Mouse (Mus musculus) kidney, adult 2 months (tissue): ENCODE results near the gene Zfhx2. TPM values are rescaled to one million over a fixed set of nuclear protein-coding genes. Genes with fewer than 3 reads are reported as not detected.

Experiments
- DNase-seq: peaks from one replicate; pipeline ENCODE4 v3.0.0; 2021
- H3K27ac ChIP-seq: fragments of 200-500 bp; 2 replicates; pipeline ENCODE4 v1.5.1; 2012; ENCODE audit warnings: low read depth, low read length, control low read depth, inconsistent platforms; ENCODE audit not compliant: insufficient read depth
- H3K27me3 ChIP-seq: fragments of 200-500 bp; replicated peaks from 2 replicates; pipeline ENCODE4 v1.6.1; 2012; ENCODE audit warnings: mild to moderate bottlenecking, moderate library complexity, low read length, inconsistent platforms; ENCODE audit not compliant: control insufficient read depth, insufficient read depth
- H3K36me3 ChIP-seq: fragments of 200-500 bp; 2 replicates; pipeline ENCODE4 v1.6.1; 2012; ENCODE audit warnings: mild to moderate bottlenecking, moderate library complexity, low read length, inconsistent platforms; ENCODE audit not compliant: control insufficient read depth, insufficient read depth
- H3K4me1 ChIP-seq: fragments of 200-500 bp; 2 replicates; pipeline ENCODE4 v1.6.1; 2011; ENCODE audit warnings: low read length; ENCODE audit not compliant: control insufficient read depth, insufficient read depth
- H3K4me3 ChIP-seq: fragments of 200-500 bp; 2 replicates; pipeline ENCODE4 v1.5.1; 2011; ENCODE audit warnings: mild to moderate bottlenecking, low read depth, low read length, control low read depth; ENCODE audit not compliant: insufficient read depth
- CTCF ChIP-seq: fragments of 200-500 bp; conservative IDR thresholded peaks from 2 replicates; pipeline ENCODE4 v1.5.1; 2011; ENCODE audit warnings: low read depth, mild to moderate bottlenecking, control low read depth, low read length, moderate library complexity, mixed read lengths; ENCODE audit not compliant: insufficient read depth, insufficient read length
- POLR2A ChIP-seq: fragments of 200-500 bp; IDR thresholded peaks from one replicate; pipeline ENCODE4 v1.6.1; 2011; ENCODE audit warnings: low read depth, low read length, control low read depth
- WGBS: fragments of 180-500 bp; shearing (Covaris S2); methylation state at CpG from one replicate; pipeline ENCODE4 v1.1.7; 2018; 5-methylcytosine and 5-hydroxymethylcytosine counted together
- polyA plus RNA-seq: library from polyadenylated mRNA; depleted of rRNA; stranded (reverse); fragments of >200 nt; gene quantifications from 2 replicates; pipeline ENCODE4 v1.2.3, GENCODE M21; 2012

The Zfhx2 gene
- polyA plus RNA-seq, 1 experiment = 2.1 TPM

- no peaks in the 10 kb centered on the region for H3K27me3 ChIP-seq
- H3K4me3 ChIP-seq = no peak overlapping the region
- H3K36me3 ChIP-seq = no peaks in the 10 kb centered on the region
- no peak for TF ChIP-seq CTCF
- no peak for TF ChIP-seq POLR2A
- DNase-seq = no peak
- WGBS = 68% methylated on average over 9 of the region's 9 CpGs
- H3K4me1 ChIP-seq = peaks cover 7% of the 10 kb centered on the region; the same call in 1 of the 2 replicates
- no peak overlapping the region for H3K27ac ChIP-seq
These were observed 4.5 kb upstream of the Zfhx2 start for GRCm38 (mm10) chr14:55096573-55097087.

DNA sequence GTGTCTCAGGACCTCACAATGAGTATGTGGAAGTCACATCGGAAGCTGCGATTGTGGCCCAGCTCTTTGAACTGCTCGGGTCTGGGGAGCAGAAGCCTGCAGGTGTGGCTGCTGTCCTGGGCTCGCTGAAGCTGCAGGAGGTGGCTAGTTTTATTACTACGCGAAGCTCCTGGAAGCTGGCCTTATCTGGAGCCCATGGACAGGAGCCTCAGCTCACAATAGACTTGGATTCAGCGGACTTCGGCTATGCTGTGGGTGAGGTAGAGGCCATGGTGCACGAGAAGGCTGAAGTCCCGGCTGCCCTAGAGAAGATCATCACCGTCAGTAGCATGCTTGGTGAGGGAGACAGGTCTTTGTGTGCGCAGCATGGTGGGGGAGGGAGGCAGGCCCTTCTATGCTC lies 3.5 kb upstream of the Zfhx2 start:
- TF ChIP-seq POLR2A (no peak), CTCF (no peak)
- H3K4me1 ChIP-seq = peaks cover 7% of the 10 kb centered on the region; the same call in 1 of the 2 replicates
- peak overlapping the region; percentile 91; the same call in 1 of the 2 replicates for H3K27ac ChIP-seq
- peak overlapping the region; percentile 81 for H3K4me3 ChIP-seq
- DNase-seq = peak; percentile 32
- H3K27me3 ChIP-seq = no peaks in the 10 kb centered on the region
- no peaks in the 10 kb centered on the region for H3K36me3 ChIP-seq
- 46% methylated on average over 12 of the region's 12 CpGs for WGBS

- WGBS = 40% methylated on average over 9 of the region's 9 CpGs
- Histone ChIP-seq H3K27me3 (no peaks in the 10 kb centered on the region), H3K4me3 (peak overlapping the region; percentile 81), H3K36me3 (no peaks in the 10 kb centered on the region), H3K4me1 (peaks cover 7% of the 10 kb centered on the region; the same call in 1 of the 2 replicates), H3K27ac (peak overlapping the region; percentile 91)
- no peak for DNase-seq
- TF ChIP-seq POLR2A (no peak), CTCF (no peak)
These were observed 3.1 kb upstream of the Zfhx2 start for GRCm38 (mm10) chr14:55095263-55095662.

GRCm38 (mm10) chr14:55094704-55095231 lies 2.6 kb upstream of the Zfhx2 start, which contains the start of gene Thtpa:
TSS of gene Thtpa (plus strand) at chr14:55094784.
- Histone ChIP-seq H3K27ac (peak within 1 kb of the TSS; percentile 91), H3K36me3 (no peaks in the 10 kb centered on the region), H3K4me1 (peaks cover 7% of the 10 kb centered on the region; the same call in 1 of the 2 replicates), H3K27me3 (no peaks in the 10 kb centered on the region), H3K4me3 (peak within 1 kb of the TSS; percentile 81)
- under 1% methylated on average over 30 of the region's 30 CpGs for whole genome bisulfite sequencing
- peak; percentile 52 for TF ChIP-seq POLR2A
- no peak for TF ChIP-seq CTCF
- DNase-seq = peak; percentile 89

DNA sequence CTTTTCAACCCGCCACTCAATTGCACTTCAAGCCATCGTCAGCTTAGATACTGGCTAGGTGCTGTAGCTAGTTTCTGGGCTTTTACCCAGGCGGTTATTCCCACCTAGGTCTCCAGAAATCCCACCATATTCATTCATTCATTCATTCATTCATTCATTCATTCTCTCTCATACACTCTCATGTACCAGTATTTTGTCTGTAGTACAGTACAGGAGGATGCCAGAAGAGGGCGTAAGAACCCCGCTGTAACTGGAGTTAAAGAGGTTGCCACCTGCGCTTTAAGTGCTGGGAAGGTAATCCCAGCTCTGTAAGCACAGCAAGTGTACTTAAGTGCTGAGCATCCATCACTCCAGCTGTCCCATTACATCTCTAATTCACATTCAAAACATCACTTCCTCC lies 1.8 kb upstream of the Zfhx2 start:
- TF ChIP-seq POLR2A (no peak), CTCF (no peak)
- 49% methylated on average over 6 of the region's 6 CpGs for WGBS
- DNase-seq = no peak
- no peaks in the 10 kb centered on the region for H3K36me3 ChIP-seq
- no peaks in the 10 kb centered on the region for H3K27me3 ChIP-seq
- peaks cover 7% of the 10 kb centered on the region; the same call in 1 of the 2 replicates for H3K4me1 ChIP-seq
- no peak overlapping the region for H3K27ac ChIP-seq
- H3K4me3 ChIP-seq = no peak overlapping the region

- TF ChIP-seq CTCF (no peak), POLR2A (no peak)
- Histone ChIP-seq H3K4me1 (peaks cover 8% of the 10 kb centered on the region; the same call in 1 of the 2 replicates), H3K27me3 (no peaks in the 10 kb centered on the region), H3K27ac (peak overlapping the region; percentile 22; the same call in 1 of the 2 replicates), H3K36me3 (no peaks in the 10 kb centered on the region), H3K4me3 (peak overlapping the region; percentile 58)
- 13% methylated on average over 34 of the region's 34 CpGs for WGBS
- DNase-seq = no peak
These were observed 787 bp downstream of the Zfhx2 start for GRCm38 (mm10) chr14:55091209-55091865.
